Mouse (Mus musculus) lung, adult 2 months (tissue): Measurements from ENCODE around the gene Erlin1. TPM values are rescaled to one million over a fixed set of nuclear protein-coding genes. Genes with fewer than 3 reads are reported as not detected.

Experiments
- DNase-seq: peaks from one replicate; pipeline ENCODE4 v3.0.0; 2022
- H3K4me1 ChIP-seq: fragments of 200-500 bp; 2 replicates; pipeline ENCODE4 v1.6.1; 2011; ENCODE audit warnings: low read length; ENCODE audit not compliant: control insufficient read depth, insufficient read depth
- H3K4me3 ChIP-seq: fragments of 200-500 bp; replicated peaks from 2 replicates; pipeline ENCODE3; 2011; ENCODE audit warnings: low read depth, mild to moderate bottlenecking, control low read depth, low read length; ENCODE audit errors: extremely low read depth
- CTCF ChIP-seq: fragments of 200-500 bp; IDR thresholded peaks from 2 replicates; pipeline ENCODE4 v1.5.1; 2011; ENCODE audit warnings: mild to moderate bottlenecking, low read length, control low read depth; ENCODE audit not compliant: insufficient read depth
- POLR2A ChIP-seq: fragments of 200-500 bp; IDR thresholded peaks from 2 replicates; pipeline ENCODE4 v1.6.1; 2011; ENCODE audit warnings: low read depth, mild to moderate bottlenecking, control low read depth, low read length, borderline replicate concordance; ENCODE audit errors: extremely low read depth
- WGBS: fragments of 180-500 bp; shearing (Covaris S2); methylation state at CpG from one replicate; pipeline ENCODE4 v1.1.7; 2018; 5-methylcytosine and 5-hydroxymethylcytosine counted together
- polyA plus RNA-seq: library from polyadenylated mRNA; depleted of rRNA; stranded (reverse); fragments of >200 nt; gene quantifications from 2 replicates; pipeline ENCODE4 v1.2.3, GENCODE M21; 2012

Gene Erlin1
- polyA plus RNA-seq, 1 experiment = 7.0 TPM

DNA sequence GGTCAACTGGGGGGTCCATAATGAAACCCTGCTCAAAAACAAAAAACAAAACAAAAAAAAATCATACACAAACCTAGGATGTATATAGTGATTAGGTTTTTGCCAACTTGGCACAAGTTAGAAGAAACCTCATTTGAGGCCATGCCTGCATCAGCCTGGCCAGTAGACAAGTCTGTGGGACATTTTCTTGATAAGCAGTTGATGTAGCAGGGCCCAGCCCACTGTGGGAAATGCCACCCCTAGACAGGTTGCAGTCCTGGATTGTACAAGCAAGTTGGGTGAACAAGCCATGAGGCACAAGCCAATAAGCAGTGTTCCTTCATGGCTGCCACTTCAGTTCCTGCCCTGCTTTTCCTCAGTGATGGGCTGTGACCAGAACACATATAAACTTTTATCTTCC, 31.3 kb upstream of the Erlin1 start:
- no peak overlapping the region for H3K4me3 ChIP-seq
- DNase-seq = no peak
- H3K4me1 ChIP-seq = no peaks in the 10 kb centered on the region; the same call in 1 of the 2 replicates
- TF ChIP-seq POLR2A (no peak), CTCF (no peak)

DNA sequence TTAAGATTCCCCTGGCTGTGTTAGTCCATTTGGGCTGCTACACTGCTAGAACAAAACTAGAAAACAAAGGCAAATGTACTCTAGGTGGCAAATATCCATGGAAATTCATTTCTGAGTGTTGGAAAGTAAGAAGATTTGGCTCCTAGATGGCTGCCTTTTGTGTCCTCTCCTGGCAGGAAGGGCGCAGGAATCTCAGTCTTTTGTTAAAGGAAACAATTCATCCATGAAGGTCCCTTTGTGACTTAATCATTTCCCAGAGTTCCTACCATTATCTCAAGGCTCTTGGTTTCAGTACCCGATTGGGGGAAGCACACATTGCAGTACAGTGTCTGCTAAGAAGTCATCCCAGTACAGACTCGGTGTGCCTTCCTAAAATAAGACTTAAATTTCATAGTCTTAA, 16.7 kb upstream of the Erlin1 start:
- DNase-seq = no peak
- WGBS = 67% methylated on average over 3 of the region's 3 CpGs
- no peaks in the 10 kb centered on the region for H3K4me1 ChIP-seq
- no peak overlapping the region for H3K4me3 ChIP-seq
- TF ChIP-seq CTCF = no peak
- no peak for TF ChIP-seq POLR2A

DNA sequence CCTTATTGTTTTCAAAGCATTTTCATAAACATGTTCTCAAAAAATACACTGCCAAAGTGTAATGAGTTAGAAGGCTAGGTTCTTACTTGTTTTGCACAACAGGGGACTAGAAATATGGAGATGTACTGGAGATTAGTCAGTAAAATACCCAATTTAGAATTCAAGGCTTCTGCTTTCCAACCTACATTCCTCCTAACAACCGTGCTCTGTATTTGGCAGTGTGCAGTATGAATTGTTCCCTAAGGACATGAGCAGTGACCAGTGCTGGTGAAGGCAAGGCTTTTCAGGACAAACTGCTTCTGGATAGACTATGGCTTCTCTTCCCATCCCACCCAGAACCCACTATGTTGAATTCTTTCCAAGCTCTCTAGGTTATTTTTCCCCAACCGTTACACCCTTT, 11.3 kb upstream of the Erlin1 start:
- H3K4me1 ChIP-seq = no peaks in the 10 kb centered on the region
- no peak for DNase-seq
- 82% methylated on average over 2 of the region's 2 CpGs for WGBS
- H3K4me3 ChIP-seq = no peak overlapping the region
- no peak for TF ChIP-seq POLR2A
- no peak for TF ChIP-seq CTCF

DNA sequence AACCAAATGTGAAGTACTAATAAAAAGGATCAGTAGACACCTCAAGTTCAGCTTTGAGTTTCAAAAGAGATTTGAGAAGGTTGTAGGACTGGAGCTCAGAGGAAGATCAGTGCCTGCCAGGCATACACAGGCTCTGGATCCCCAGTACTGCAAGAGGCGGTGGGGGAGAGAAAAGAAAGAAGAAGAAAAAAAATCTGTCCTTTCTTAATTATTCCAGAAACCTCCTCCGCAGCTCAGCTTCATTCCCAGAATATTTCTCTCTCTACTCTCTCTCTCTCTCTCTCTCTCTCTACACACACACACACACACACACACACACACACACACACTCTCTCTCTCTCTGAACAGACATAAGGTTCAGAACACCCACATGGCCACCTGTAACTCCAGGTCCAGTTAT, 10.4 kb upstream of the Erlin1 start:
- TF ChIP-seq CTCF (no peak), POLR2A (no peak)
- 85% methylated on average over 2 of the region's 2 CpGs for WGBS

DNA sequence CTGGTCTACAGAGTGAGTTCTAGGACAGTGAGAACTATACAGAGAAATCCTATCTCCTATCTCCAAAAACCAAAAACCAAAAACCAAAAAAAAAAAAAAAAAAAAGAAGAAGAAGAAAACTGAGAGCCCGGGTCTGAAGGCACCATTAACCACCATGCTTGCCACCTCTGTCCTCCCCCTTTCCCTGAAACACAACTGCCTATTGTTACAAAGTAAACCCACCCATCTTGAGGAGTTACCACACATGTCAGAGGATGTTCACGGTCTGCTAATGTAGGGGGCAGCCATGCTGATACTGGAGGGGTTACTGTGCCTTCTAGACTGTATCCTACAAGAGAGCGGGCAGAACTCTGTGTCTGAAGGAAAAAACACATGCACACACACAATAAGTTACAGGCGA, 7.4 kb upstream of the Erlin1 start:
- H3K4me3 ChIP-seq = no peak overlapping the region
- DNase-seq = no peak
- TF ChIP-seq CTCF (no peak), POLR2A (no peak)
- H3K4me1 ChIP-seq = no peaks in the 10 kb centered on the region
- WGBS = 83% methylated on average over 4 of the region's 4 CpGs

More for the DNA sequence above, 10.4 kb upstream of the Erlin1 start:
- no peak overlapping the region for H3K4me3 ChIP-seq
- H3K4me1 ChIP-seq = no peaks in the 10 kb centered on the region
- DNase-seq = no peak

DNA sequence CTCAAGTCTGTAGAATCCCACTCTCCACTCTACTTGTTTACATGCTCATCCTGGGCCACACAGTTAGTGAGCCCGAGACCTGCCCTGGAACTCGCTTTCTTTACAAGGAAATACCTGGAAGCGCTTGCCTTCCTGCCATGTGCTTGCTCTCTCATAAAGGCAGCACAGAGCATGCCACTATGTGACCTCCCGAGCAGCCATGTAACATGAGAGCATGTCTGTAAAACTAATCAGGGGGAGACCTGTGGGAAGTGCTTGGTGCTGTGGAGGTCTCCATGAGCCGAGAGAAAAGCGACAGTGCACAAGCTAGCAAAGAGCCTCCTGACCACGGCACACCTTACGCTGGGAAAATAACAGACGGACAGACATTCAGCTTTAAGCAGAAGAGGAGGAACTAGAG, 6.9 kb upstream of the Erlin1 start:
- no peaks in the 10 kb centered on the region for H3K4me1 ChIP-seq
- TF ChIP-seq POLR2A (no peak), CTCF (no peak)
- 82% methylated on average over 9 of the region's 9 CpGs for WGBS
- no peak overlapping the region for H3K4me3 ChIP-seq
- DNase-seq = no peak

DNA sequence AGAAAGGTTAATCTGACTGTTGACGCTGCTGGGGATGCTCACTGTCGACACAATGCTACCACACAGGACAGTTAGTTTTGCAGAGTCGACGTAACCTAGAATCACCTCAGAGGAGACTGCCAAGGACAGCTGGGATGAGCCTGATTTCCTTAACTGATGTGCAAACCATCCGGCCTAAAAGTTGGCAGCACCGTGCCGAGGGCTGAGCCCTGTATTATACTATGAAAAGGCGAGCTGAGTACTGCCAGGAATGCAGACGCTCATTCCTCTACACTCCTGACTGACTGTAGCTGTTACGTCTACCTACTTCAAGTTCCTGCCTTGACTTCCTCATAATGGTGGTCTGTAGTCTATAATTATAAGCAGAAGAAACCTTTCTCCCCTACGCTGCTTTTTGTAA, 5.4 kb upstream of the Erlin1 start:
- WGBS = 82% methylated on average over 11 of the region's 11 CpGs
- no peak for DNase-seq
- Histone ChIP-seq H3K4me1 (no peaks in the 10 kb centered on the region), H3K4me3 (no peak overlapping the region)
- TF ChIP-seq POLR2A (no peak), CTCF (no peak)

DNA sequence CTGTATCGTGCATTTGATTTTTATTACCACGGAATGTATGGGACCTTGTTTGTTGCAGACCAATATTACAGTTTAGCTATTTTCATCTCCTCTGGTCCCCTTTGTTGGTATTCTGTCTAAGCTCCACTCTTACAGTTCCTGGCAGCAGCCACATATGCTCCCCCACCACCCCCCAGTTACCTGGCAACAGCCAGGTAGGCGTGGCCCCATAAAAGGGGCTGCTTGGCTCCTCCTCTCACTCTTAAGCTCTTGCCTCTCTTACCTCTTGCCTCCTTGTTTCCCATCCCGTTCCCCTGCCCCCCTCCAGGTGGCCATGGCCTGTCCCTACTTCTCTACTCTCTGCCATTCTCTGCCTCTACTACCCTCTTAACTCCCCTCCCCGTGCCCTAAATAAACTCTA, 1.6 kb upstream of the Erlin1 start:
- DNase-seq = no peak
- no peak overlapping the region for H3K4me3 ChIP-seq
- 69% methylated on average over 5 of the region's 5 CpGs for WGBS
- peaks cover 3% of the 10 kb centered on the region; the same call in 1 of the 2 replicates for H3K4me1 ChIP-seq
- no peak for TF ChIP-seq CTCF
- TF ChIP-seq POLR2A = no peak

DNA sequence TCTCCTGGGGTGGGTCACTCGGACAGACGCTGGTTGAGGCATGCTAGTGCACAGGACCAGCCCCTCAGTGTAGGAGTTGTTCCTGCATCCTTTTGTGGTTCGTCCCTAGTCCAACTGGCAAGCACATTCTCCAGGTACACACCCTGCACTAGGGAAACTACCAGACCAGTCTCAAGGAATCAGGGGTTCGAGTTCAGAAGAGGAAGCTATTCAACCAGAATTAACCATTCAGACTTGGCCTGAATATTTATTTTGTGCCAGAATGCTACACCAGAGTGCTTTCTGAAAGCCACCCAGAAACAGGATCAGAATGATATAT, 288 bp upstream of the Erlin1 start:
- DNase-seq = no peak
- peaks cover 3% of the 10 kb centered on the region; the same call in 1 of the 2 replicates for H3K4me1 ChIP-seq
- WGBS = 2% methylated on average over 4 of the region's 4 CpGs
- H3K4me3 ChIP-seq = peak overlapping the region; percentile 90
- no peak for TF ChIP-seq CTCF
- 0 out of 2 replicates have a peak, but pooled peaks have one; percentile 18 for TF ChIP-seq POLR2A

DNA sequence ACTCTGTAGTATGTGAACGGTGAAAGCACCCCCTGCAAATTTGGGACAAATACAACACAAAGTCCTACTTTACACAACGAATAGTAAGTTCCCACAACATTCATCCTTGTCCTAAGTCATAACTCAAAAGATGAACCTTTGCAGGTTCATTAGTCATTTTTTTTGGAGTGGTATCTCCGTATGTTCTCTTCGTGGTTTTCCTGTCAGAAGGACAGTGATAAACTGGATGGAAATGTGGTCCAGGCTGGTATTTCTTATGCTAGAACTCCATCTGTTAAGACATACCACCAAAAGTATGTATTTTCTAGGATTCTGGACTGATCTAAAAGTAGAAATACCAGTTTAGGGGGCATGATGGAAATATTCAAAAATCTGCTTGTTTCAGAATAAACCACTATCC, 1.4 kb downstream of the Erlin1 start:
- Histone ChIP-seq H3K4me1 (peaks cover 5% of the 10 kb centered on the region), H3K4me3 (no peak overlapping the region)
- 76% methylated on average over 4 of the region's 4 CpGs for WGBS
- TF ChIP-seq POLR2A (no peak), CTCF (no peak)
- no peak for DNase-seq
